Mouse (Mus musculus) kidney, adult 9 months (tissue): ENCODE results near the gene Rspo1.

Experiments
- DNase-seq: peaks from one replicate; pipeline ENCODE4 v3.0.0; 2022

The Rspo1 gene

DNA sequence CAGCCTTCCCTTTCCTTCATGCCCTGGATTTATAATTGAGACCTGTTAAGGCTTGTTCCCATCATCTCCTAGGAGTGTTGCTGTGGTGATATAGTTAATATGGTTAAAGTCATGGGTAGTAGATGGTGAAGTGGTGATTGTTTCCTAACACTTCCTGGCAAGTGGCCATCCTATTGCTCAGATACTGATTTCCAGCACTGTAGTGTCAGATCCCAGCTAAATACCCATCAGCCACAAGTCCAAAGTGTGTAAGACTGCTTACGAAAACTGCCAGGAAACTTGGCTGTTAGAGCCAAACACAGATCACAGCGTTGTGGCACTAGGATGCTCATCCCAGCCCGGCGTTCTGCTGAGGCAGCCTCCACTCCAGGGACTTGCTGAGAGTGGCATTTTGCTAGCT lies 48.1 kb downstream of the Rspo1 start:
- DNase-seq, result no peak

DNA sequence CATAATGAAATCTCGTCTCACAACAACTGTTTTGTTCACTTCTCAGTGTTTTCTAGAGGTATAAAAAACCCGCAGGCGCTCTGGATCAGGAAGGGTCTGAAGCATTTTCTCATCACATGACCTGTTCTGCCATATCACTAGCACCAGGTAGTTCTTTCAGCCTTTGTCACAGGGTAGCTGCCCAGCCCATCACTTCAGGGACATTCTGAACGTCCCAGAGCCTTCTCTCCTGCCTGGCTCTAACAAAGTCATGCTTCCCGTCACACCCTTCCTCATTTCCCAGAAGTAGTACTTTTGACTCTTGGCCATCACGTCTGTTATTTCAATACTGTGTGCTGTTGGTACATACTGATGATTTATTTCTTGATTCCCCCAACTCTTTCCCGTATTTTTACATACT lies 58.2 kb downstream of the Rspo1 start:
- no peak for DNase-seq

DNA sequence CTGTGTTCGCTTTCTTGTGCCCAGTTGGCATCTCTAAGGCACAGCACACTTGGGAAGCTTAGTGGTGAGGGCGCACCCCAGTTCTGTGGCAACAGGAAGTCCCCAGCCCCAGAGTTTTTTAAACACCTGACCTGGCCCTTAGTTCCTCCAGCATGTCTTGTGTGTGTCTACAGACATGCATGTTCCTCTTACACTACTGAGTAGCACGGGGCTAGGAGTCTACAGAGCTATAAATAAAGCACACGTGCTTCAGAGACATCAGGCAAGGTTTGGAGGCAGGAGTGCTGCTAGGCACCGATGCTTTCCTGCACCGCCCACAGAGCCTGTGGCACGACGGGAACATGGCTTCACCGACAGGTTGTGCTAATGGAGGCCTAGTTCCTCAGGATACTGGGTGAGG lies 69.2 kb downstream of the Rspo1 start:
- DNase-seq, result no peak

- no peak for DNase-seq
Observed at GRCm38 (mm10) chr4:125056476-125056875, 70.2 kb downstream of the Rspo1 start.

- no peak for DNase-seq
Observed at GRCm38 (mm10) chr4:125057273-125057672, 71.0 kb downstream of the Rspo1 start.

DNA sequence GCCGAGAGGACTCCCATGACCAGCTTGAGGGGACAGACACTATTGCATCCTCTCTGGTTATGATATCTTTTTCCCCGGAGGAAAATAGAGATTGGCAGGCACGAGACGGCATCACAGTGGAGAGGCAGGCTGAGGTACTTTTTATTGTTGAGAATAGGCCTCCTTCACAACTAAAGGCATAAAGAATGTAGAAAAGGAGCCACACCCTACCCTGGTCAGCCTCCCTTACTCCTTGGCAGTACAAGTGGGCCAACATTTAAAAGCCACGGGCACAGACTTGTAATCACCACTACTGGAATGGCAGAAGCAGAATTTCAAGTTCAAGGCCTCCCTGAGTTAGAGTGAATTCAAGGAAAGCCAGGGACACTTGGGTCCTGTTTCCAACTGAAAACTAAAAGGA lies 71.8 kb downstream of the Rspo1 start:
- DNase-seq, result no peak
